Mouse (Mus musculus): Measurements from ENCODE around the gene Olfr1504.
"Not testable (repeated sequence)": the region's sequence is repeated elsewhere in the genome, so short reads cannot be mapped to it uniquely, and the experiment has no call there.

Olfr1504 gene

DNA sequence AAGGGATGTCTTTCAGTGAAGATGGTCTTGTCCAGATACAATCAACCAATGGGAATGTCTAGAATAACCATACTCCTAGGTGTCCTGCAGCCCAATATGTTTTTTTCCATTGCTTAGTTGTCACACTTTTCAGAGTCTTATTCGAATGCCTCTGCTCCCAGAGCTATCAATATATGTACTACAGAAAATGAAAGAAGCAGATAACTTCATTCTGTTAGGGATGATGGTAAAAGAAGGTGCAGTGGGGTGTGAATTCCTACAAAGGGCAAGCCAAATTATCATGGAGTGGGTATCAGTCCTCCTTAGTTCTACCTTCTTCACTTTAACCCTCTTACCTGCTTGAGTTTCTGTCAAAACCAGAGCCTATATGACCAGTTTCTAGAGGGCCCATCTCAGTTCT is at the start of gene Olfr1504:
Gene Olfr1504 (minus strand): TSS at position 101 of the 400 bp plus-strand sequence.
- DNase-seq (ENCODE audit: low spot score), result no peak

DNA sequence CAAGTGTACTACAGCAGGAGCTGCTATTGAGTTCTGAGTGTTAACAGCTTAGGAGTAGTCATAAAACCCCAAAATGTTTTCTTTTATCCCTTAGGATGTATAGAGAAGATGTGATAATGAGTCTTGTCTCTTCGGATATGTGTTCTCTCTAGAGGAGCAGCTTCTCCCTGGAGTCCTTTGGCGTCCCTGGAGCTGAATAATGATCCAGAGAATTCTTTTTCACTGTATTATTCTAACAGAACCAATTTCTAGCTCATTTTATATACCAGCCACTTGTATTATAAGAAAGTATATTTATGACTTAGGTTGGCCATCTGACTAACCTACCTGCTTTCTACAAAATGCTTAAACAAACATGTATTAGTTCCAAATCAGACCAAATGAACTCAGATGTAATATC is 15.5 kb upstream of the Olfr1504 start, which contains the start of gene Olfr1505:
Gene Olfr1505 (plus strand): TSS at position 301 of the 400 bp plus-strand sequence.
- no peak for DNase-seq (ENCODE audit: low spot score)

DNA sequence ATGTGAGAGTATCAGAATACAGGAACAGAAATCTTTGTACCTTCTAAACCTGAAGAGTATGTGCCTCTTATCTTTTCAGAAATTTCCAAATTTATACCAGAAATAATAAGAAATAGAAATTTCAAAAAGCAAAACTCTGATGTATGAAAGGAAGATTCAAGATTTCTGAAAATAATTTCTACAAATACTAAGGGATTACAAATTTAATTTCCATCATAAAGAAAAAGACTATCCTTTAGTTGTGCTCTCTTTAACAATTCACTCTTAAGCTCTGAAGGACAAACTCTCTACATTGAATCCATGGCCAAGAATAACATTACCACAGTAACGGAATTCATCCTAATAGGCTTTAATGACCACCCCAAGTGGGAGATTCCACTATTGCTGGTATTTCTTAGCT is 36.2 kb downstream of the Olfr1504 start, which contains the start of gene Olfr1502:
Gene Olfr1502 (plus strand): TSS at position 301 of the 400 bp plus-strand sequence.
- no peak for DNase-seq (ENCODE audit: low spot score)

DNA sequence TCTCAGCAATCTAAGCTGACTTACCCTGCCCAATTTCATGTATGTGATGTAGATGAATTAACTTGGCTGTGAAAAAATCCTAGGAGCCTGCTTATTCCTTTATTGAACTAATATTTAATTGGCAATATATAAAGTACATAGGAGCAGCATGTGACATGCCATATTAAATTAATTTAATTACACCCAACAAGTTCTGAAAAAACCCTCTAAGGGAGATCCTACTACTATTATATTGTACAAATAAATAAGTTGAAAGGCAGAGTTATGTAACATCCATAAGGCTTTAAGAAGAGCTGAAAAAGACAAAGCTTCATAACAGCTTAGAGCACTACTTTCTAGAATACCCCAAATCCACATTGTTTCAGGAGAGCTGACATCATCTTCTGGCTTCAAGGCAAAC is 47.1 kb downstream of the Olfr1504 start, which contains the start of gene Olfr1501:
Gene Olfr1501 (minus strand): TSS at position 101 of the 400 bp plus-strand sequence.
- not testable (repeated sequence) for DNase-seq (ENCODE audit: low spot score)
